Mouse (Mus musculus) lung, postnatal 0 days (tissue): ENCODE results near the gene Paxbp1.

Experiments used
- CTCF ChIP-seq: IDR thresholded peaks from 2 replicates; pipeline ENCODE4 v1.5.1; 2016; ENCODE audit warnings: antibody characterized with exemption, mild to moderate bottlenecking
- EP300 ChIP-seq: IDR thresholded peaks from 2 replicates; pipeline ENCODE4 v1.6.1; 2016; ENCODE audit warnings: antibody characterized with exemption, mild to moderate bottlenecking, control low read depth

DNA sequence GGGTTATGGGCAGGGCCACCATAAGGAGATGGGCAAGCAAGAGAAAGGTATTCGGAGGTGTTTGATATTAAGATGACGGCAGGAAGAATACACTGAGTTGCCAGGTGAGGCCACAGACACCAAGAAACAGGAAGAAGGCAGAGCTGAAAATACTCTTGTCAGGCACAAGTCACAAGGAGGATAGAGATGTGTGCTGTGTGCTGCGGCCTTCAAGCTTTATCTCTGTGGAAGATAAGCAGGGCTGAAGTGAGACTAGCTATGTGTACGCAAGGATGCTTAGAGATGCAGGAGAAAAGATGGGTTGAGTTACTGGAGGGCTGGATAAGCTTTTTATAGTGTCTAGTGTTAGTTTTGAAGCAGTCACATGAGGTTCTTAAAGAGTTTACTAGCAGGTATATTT lies 12.9 kb upstream of the Paxbp1 start:
- no peak for TF ChIP-seq EP300
- no peak for TF ChIP-seq CTCF
